Mouse (Mus musculus) liver, postnatal 0 days (tissue): ENCODE results near the gene Gm49361. TPM values are rescaled to one million over a fixed set of nuclear protein-coding genes. Genes with fewer than 3 reads are reported as not detected.

Experiments used
- ATAC-seq: fragments of 200-750 bp; cut with Nextera tagmentation; 2 replicates; pipeline ENCODE4 v1.8.0; 2017; ENCODE audit warnings: mild to moderate bottlenecking, moderate library complexity
- DNase-seq: peaks from one replicate; pipeline ENCODE4 v3.0.0-alpha.2; 2016
- H3K27ac ChIP-seq: fragments of 300-500 bp; sonication (generic); 2 replicates; pipeline ENCODE4 v1.5.1; 2014; ENCODE audit warnings: antibody characterized with exemption, moderate library complexity, mild to moderate bottlenecking, low read depth
- H3K27me3 ChIP-seq: fragments of 300-500 bp; sonication (generic); 2 replicates; pipeline ENCODE4 v1.6.1; 2014; ENCODE audit warnings: low read length, control low read depth, mixed read lengths; ENCODE audit not compliant: insufficient read depth
- H3K36me3 ChIP-seq: fragments of 300-500 bp; sonication (generic); replicated peaks from 2 replicates; pipeline ENCODE4 v1.6.1; 2014; ENCODE audit warnings: mild to moderate bottlenecking, control low read depth, low read length, moderate library complexity, mixed read lengths; ENCODE audit not compliant: insufficient read depth
- H3K4me1 ChIP-seq: fragments of 300-500 bp; sonication (generic); 2 replicates; pipeline ENCODE4 v1.6.1; 2014; ENCODE audit warnings: antibody characterized with exemption, mild to moderate bottlenecking, control low read depth; ENCODE audit not compliant: insufficient read depth
- H3K4me2 ChIP-seq: fragments of 300-500 bp; sonication (generic); 2 replicates; pipeline ENCODE4 v1.6.1; 2014; ENCODE audit warnings: low read depth, mild to moderate bottlenecking, low read length, moderate library complexity, mixed read lengths
- H3K4me3 ChIP-seq: fragments of 300-500 bp; sonication (generic); 2 replicates; pipeline ENCODE4 v1.5.1; 2014; ENCODE audit warnings: low read depth, low read length
- H3K9ac ChIP-seq: fragments of 300-500 bp; sonication (generic); replicated peaks from 2 replicates; pipeline ENCODE4 v1.6.1; 2014; ENCODE audit warnings: mild to moderate bottlenecking, moderate library complexity
- H3K9me3 ChIP-seq: fragments of 300-500 bp; sonication (generic); 2 replicates; pipeline ENCODE4 v1.6.1; 2016; ENCODE audit warnings: mild to moderate bottlenecking, control low read depth, low read length, mixed read lengths
- CTCF ChIP-seq: sonication (generic); IDR thresholded peaks from 2 replicates; pipeline ENCODE4 v1.5.1; 2016; ENCODE audit warnings: antibody characterized with exemption, low read depth
- EP300 ChIP-seq: IDR thresholded peaks from 2 replicates; pipeline ENCODE4 v1.6.1; 2016; ENCODE audit warnings: antibody characterized with exemption, low read depth, mild to moderate bottlenecking
- WGBS: fragments of 180-500 bp; shearing (Covaris S2); extraction: QIAGEN DNeasy Blood & Tissue Kit; methylation state at CpG from one replicate; pipeline ENCODE4 v1.1.7; 2014; ENCODE audit not compliant: insufficient replicate concordance; 5-methylcytosine and 5-hydroxymethylcytosine counted together
- polyA plus RNA-seq: library from polyadenylated mRNA; unstranded; fragments of >200 nt; fragmentation: Nextera tagmentation; extraction: Ambion mirVana; gene quantifications from 2 replicates; pipeline ENCODE4 v1.2.1, GENCODE M21; 2015

The Gm49361 gene
- polyA plus RNA-seq, 1 experiment from 2014 or later: not detected

DNA sequence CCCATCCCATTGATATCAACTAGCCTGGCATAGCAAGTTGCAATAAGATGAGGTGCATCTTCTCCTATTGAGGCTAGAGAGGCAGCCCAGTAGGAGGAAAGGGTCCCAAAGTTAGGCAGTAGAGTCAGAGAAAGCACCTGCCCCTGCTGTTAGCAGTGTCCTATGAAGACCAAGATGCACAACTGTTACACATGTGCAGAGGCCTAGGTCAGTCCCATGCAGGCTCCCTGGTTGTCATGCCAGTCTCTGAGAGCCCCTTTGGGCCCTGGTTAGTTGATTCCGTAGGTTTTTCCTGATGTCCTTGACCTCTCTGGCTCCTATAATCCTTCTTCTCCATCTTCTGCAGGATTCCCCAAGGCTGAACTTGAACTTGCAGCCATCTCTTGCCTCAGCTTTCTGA lies 66.4 kb downstream of the Gm49361 start:
- Histone ChIP-seq H3K4me2 (no peak overlapping the region), H3K27ac (no peak overlapping the region), H3K9me3 (no peaks in the 10 kb centered on the region), H3K36me3 (no peaks in the 10 kb centered on the region), H3K9ac (no peak overlapping the region), H3K4me3 (no peak overlapping the region), H3K4me1 (no peaks in the 10 kb centered on the region), H3K27me3 (no peaks in the 10 kb centered on the region)
- no peak for ATAC-seq
- TF ChIP-seq CTCF (no peak), EP300 (no peak)
- no peak for DNase-seq
- WGBS: 23% methylated on average over 1 of the region's 1 CpGs

DNA sequence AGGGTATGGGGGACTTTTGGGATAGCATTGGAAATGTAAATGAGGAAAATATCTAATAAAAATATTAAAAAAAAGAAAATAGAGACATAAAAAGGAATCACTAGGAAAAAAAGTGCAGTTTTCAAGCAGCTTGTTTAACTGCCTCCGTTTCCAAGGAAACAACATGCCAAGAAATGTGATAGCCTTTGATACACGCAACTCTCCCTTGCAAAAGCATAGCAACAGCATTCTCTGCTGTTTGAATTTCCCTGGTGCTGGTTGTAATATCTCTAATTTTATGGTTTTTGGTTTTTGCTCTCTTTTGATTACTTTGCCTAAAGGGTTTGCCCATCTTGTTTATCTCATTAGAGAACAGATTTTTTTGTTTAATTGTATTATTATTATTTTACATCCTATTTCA lies 70.4 kb downstream of the Gm49361 start:
- Histone ChIP-seq H3K4me2 (no peak overlapping the region), H3K4me3 (no peak overlapping the region), H3K27ac (no peak overlapping the region), H3K4me1 (no peaks in the 10 kb centered on the region), H3K27me3 (no peaks in the 10 kb centered on the region), H3K9me3 (no peaks in the 10 kb centered on the region), H3K9ac (no peak overlapping the region), H3K36me3 (no peaks in the 10 kb centered on the region)
- DNase-seq: no peak
- WGBS: 57% methylated on average over 2 of the region's 2 CpGs
- TF ChIP-seq EP300: no peak
- no peak for TF ChIP-seq CTCF
- no peak for ATAC-seq

GRCm38 (mm10) chr14:57665628-57665950 lies 80.3 kb downstream of the Gm49361 start:
- peaks cover 20% of the 10 kb centered on the region for H3K4me1 ChIP-seq
- peak overlapping the region; percentile 92 for H3K9ac ChIP-seq
- no peaks in the 10 kb centered on the region for H3K9me3 ChIP-seq
- peak overlapping the region; percentile 90 for H3K4me3 ChIP-seq
- peak overlapping the region; percentile 89 for H3K27ac ChIP-seq
- WGBS: 4% methylated on average over 10 of the region's 10 CpGs
- H3K27me3 ChIP-seq: no peaks in the 10 kb centered on the region
- no peak for TF ChIP-seq EP300
- TF ChIP-seq CTCF: no peak
- DNase-seq (no peak), ATAC-seq (no peak)
- no peaks in the 10 kb centered on the region for H3K36me3 ChIP-seq
- H3K4me2 ChIP-seq: peak overlapping the region; percentile 92

DNA sequence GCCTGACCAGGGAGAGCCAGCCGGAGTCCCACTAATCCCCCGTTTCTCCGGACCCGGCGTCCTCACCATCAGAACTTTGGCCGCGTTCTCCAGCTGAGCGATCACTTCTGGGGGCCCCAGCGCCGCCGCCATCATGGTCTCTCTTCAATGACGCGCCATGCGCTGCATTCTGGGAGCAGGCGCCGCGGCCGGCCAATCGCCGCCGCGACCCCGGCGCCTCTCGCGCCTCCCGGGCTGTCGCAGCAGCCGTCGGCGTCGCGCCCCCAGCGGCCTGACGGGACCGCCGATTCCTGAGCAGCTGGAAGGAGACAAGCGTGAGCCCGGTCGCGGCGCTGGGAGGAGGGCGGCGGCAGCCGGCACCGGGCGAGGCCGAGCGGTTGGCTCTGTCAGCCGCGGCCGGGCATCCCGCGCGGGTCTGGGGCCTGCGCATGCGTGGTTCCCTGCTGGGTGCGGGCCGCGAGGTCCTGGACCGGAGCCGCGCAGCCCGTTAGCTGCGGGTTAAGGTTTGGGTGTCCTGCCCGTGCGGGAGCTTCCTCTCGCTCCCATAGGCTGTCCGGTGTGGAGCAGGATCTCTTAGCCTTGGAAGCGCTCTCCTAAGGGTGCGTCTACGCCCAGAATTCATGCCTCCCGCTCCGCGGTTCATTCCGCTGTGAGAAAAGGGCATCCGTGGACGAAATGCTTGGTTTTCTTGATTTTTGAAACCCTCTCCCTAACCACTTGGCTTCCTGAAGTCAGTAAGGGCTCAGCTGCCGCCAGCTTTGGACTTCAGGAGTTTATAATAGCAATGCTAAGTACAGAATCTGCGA lies 80.9 kb downstream of the Gm49361 start, which contains the start of gene Xpo4:
Gene Xpo4, minus strand, starts transcription at position 609 of the 806 bp plus-strand sequence.
- H3K4me2 ChIP-seq: peak within 1 kb of the TSS; percentile 92
- peaks cover 20% of the 10 kb centered on the region for H3K4me1 ChIP-seq
- no peaks in the 10 kb centered on the region for H3K9me3 ChIP-seq
- WGBS: 0% methylated on average over 72 of the region's 80 CpGs
- no peaks in the 10 kb centered on the region for H3K27me3 ChIP-seq
- H3K4me3 ChIP-seq: peak within 1 kb of the TSS; percentile 90
- DNase-seq (peak; percentile 88), ATAC-seq (peak; percentile 94)
- peak within 1 kb of the TSS; percentile 92 for H3K9ac ChIP-seq
- peak within 1 kb of the TSS; percentile 89 for H3K27ac ChIP-seq
- no peak for TF ChIP-seq EP300
- peak; percentile 36 for TF ChIP-seq CTCF
- H3K36me3 ChIP-seq: no peaks in the 10 kb centered on the region

DNA sequence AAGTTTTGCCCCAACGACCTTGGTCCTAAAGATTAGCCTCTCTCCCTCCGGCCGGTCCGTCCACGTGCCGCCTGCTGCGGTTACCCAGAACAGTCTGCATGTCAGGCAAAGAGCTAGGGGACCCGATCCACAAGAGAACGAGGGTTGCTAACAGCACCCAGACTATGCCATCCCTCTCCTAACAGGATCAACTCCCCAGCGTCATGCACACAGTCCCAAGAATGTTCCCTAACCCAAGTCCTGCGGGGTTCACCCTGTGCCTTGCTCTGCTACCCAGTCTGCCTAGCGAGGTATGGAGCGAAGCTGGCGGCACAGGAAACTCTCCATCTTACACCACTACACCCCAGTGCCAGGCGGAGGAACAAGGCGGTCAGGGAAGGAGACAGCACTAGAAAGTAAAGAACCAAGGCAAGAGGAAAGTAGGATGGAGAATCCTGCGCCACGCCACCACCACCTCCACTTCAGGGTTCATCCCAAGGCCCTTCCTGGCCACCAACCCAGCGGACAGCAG lies 81.5 kb downstream of the Gm49361 start:
- Histone ChIP-seq H3K4me2 (peak overlapping the region; percentile 92), H3K4me3 (peak overlapping the region; percentile 90), H3K4me1 (peaks cover 20% of the 10 kb centered on the region), H3K36me3 (no peaks in the 10 kb centered on the region), H3K9me3 (no peaks in the 10 kb centered on the region), H3K27ac (peak overlapping the region; percentile 89), H3K9ac (peak overlapping the region; percentile 92), H3K27me3 (no peaks in the 10 kb centered on the region)
- WGBS: under 1% methylated on average over 19 of the region's 19 CpGs
- no peak for TF ChIP-seq CTCF
- TF ChIP-seq EP300: no peak
- ATAC-seq: peak; percentile 54
- DNase-seq: peak; percentile 56

DNA sequence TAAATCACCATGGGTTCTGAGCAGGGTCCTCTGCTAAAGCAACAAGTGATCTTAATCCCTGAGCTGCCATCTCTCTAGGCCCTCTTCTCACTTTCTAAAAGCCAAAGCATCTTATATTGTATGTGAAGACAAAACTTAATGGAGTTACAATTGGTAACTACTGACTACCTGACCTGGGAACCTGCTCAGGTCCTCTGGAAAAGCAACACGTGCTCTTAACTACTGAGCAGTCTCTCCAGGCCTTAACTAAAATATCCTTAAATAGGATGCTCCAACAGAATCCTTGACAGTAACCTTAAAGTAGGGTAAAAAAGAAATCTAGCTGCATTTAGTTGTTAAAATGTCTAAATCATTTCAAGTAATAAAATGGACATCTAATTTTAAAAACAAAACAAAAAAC lies 82.3 kb downstream of the Gm49361 start:
- Histone ChIP-seq H3K27ac (no peak overlapping the region), H3K36me3 (no peaks in the 10 kb centered on the region), H3K4me1 (peaks cover 20% of the 10 kb centered on the region), H3K27me3 (no peaks in the 10 kb centered on the region), H3K9me3 (no peaks in the 10 kb centered on the region), H3K4me3 (peak overlapping the region; percentile 90), H3K4me2 (peak overlapping the region; percentile 92), H3K9ac (peak overlapping the region; percentile 92)
- 26% methylated on average over 1 of the region's 1 CpGs for WGBS
- DNase-seq (no peak), ATAC-seq (no peak)
- no peak for TF ChIP-seq EP300
- no peak for TF ChIP-seq CTCF
